Mouse (Mus musculus) cerebellum, adult 18-20 months (tissue): Measurements from ENCODE around the gene Krba1.

ENCODE experiments used
- DNase-seq, 2 experiments: peaks; one replicate each; pipeline ENCODE4 v3.0.0; 2021

Krba1 gene

DNA sequence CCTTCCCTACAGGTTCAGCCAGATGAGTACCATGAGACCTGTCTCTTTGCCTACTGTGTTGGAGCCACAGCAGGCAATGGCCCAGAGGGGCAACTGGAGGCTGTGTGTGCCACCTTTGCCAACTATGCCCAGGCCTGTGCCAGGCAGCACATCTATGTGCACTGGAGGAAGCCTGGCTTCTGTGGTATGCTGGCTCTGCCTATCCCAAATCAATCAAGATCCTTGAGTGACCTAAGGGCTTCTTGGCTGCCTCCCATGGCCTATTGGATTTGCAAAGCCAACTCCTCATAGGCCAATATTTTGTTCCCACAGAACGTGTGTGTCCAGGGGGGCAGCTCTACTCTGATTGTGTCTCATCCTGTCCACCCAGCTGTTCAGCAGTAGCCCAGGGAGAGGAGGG, 56.8 kb downstream of the Krba1 start:
- no peak for DNase-seq

DNA sequence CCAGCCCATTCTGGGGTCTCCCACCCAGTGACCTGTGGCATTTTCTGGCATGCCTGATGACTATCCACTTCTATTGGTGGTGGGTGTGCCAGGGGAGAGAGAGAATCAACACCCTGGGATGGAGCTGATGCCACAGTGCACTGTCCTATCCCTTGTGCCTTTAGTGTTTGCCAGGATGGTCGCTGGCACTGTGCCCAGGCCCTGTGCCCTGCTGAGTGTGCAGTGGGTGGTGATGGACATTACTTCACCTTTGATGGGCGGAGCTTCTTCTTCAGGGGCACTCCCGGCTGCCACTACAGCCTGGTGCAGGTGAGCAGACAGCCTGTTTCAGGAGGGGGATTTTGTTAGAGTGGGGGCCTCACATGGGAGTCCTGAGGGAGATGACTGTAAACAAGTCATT, 57.4 kb downstream of the Krba1 start:
- DNase-seq: no peak

DNA sequence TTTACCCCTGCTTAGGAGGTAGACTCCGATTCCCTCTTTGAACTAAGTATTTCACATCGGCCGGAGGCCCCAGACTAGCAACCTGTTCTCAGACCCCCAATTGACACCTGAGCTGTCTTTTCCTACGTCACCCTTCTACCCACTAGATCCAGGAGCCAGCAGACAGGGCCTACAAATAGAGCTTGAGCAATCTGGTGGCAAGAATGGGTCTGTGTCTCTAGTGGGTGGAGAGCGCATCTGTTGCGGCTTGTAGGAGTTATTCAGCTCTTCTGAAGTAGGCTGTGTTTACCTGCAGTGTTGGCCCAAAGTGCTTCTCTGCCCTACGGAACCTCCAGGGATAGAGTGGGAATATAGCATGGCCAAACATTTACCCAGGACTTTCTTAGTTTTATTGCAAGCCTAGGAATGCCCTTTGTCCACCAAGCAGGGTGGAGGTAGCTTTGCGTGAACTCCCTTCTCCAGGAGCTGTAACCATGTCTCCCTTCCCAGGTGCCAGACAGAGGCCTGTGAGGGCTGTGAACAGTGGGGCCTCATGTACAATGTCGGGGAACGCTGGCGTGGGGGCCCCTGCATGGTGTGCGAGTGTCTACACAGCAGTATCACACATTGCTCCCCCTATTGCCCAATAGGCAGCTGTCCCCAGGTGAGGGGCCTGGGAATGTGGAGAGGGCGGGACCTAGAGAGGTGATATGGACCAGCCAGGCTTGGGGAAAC, 69.7 kb downstream of the Krba1 start:
- DNase-seq: no peak

DNA sequence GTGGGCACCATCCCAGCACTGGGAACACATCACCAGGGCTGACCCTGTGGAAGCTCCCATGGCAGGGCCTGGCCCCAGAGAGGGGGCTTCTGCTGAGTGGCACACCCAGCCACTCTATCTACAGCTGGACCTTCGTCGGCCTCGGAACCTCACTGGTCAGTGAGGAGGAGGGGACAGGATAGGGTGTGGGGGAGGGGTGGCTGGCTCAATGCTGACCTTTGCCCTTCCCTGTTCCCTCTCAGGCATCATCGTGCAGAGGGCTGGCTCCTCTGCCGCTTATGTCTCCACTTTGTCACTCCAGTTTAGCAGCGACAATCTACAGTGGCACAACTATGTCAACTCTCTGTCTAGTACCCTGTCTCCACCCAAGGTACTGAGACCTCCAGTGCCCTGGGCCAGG, 71.3 kb downstream of the Krba1 start:
- DNase-seq: no peak

DNA sequence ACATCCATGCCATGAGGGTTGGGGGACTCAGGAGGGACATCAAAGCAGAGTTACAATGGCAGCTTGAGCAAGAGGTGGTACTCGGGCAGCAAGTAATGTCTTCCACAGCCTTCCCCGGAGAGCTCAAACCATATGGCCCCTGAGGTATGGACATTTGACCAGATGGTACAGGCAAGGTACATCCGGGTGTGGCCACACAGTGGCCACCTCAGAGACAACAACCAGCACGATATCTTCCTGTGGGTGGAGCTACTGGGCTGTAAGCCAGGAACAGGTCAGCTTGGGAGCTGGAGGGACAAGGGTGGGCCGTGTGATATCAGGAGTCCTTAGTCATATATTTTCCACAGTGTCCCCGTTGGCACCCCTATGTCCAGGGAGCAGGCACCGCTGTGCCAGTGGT, 72.1 kb downstream of the Krba1 start:
- DNase-seq: peak; percentile 24 to 44
